12 mouse cellular contexts compared by ENCODE assay signal in genomic region chr3:108392793-108393192, GRCm38 (mm10). TPM values are rescaled to one million over a fixed set of nuclear protein-coding genes. Genes with fewer than 3 reads are reported as not detected.
DNase-seq lines count a peak whose midpoint lies in the region; ATAC-seq and TF ChIP-seq lines count a peak whose summit lies in the region.
"Had no signal": no experiment of that assay in that cellular context is flagged by ENCODE, and none has a peak within 500 bp of the region (broad histone marks: within the 10 kb centered on the region; RNA-seq: fewer than 3 reads in every experiment).

No protein-coding gene starts in this region.

- H3K9me3 ChIP-seq in forebrain, embryonic 12.5 days = no peaks in the 10 kb centered on the region
- no peaks in the 10 kb centered on the region for H3K9me3 ChIP-seq in forebrain, postnatal 0 days (ENCODE audit: low read length)
- no peaks in the 10 kb centered on the region for H3K9me3 ChIP-seq in kidney, embryonic 16.5 days (ENCODE audit: low read length)

- no peak for ATAC-seq in forebrain, embryonic 12.5 days (ENCODE audit: low FRiP score)
- ATAC-seq in forebrain, postnatal 0 days = no peak
- ATAC-seq in kidney, embryonic 16.5 days (ENCODE audit: low FRiP score, low TSS enrichment) = no peak
- no peak for ATAC-seq in frontal cortex, adult (ENCODE audit: low TSS enrichment)

- peaks cover 63% of the 10 kb centered on the region for H3K36me3 ChIP-seq in forebrain, embryonic 12.5 days (replicated peaks)
- peaks cover 55% of the 10 kb centered on the region for H3K36me3 ChIP-seq in forebrain, postnatal 0 days (ENCODE audit: insufficient read depth)
- peaks cover 8% of the 10 kb centered on the region for H3K36me3 ChIP-seq in kidney, embryonic 16.5 days (ENCODE audit: insufficient read depth, low read length)

- H3K4me2 ChIP-seq in forebrain, embryonic 12.5 days = no peak overlapping the region
- no peak overlapping the region for H3K4me2 ChIP-seq in forebrain, postnatal 0 days (ENCODE audit: low read depth)
- H3K4me2 ChIP-seq in kidney, embryonic 16.5 days (replicated peaks; ENCODE audit: low read depth, low read length) = peak overlapping the region; percentile 36

- DNase-seq in forebrain, postnatal 0 days = no peak
- DNase-seq in kidney, adult 9 months = no peak
- peak; percentile 67 for DNase-seq in retina, postnatal 1 day
- DNase-seq in retina, embryonic 14.5 days (ENCODE audit: low spot score) = no peak
- no peak for DNase-seq in cerebellum, adult 8-10 months
- DNase-seq: heart, postnatal 10 days had no signal

- TF ChIP-seq CTCF in forebrain, postnatal 0 days (IDR thresholded peaks at IDR 0.05; ENCODE audit: low read depth) = no peak

- peaks cover 18% of the 10 kb centered on the region for H3K4me1 ChIP-seq in forebrain, embryonic 12.5 days
- H3K4me1 ChIP-seq in forebrain, postnatal 0 days (ENCODE audit: insufficient read depth) = no peaks in the 10 kb centered on the region
- H3K4me1 ChIP-seq in kidney, embryonic 16.5 days (ENCODE audit: insufficient read depth, low read length) = peaks cover 26% of the 10 kb centered on the region

- peak overlapping the region; percentile 7; the same call in 1 of the 2 replicates for H3K9ac ChIP-seq in forebrain, embryonic 12.5 days
- no peak overlapping the region for H3K9ac ChIP-seq in forebrain, postnatal 0 days
- no peak overlapping the region for H3K9ac ChIP-seq in kidney, embryonic 16.5 days (replicated peaks; ENCODE audit: low read length)

- 0 out of 2 replicates have a peak, but pooled peaks cover 2% of the 10 kb centered on the region for H3K27me3 ChIP-seq in forebrain, embryonic 12.5 days
- H3K27me3 ChIP-seq in forebrain, postnatal 0 days (ENCODE audit: insufficient read depth, low read length) = no peaks in the 10 kb centered on the region
- H3K27me3 ChIP-seq in kidney, embryonic 16.5 days (ENCODE audit: insufficient read depth, low read length) = no peaks in the 10 kb centered on the region

- no peak overlapping the region for H3K4me3 ChIP-seq in forebrain, embryonic 12.5 days (replicated peaks)
- no peak overlapping the region for H3K4me3 ChIP-seq in forebrain, postnatal 0 days (ENCODE audit: low read depth, low read length)
- no peak overlapping the region; the same call in 1 of the 2 replicates for H3K4me3 ChIP-seq in kidney, embryonic 16.5 days (ENCODE audit: low read length)
- H3K4me3 ChIP-seq: megakaryocyte, embryonic 14.5 days had no signal

- 53% methylated on average over 15 of the region's 15 CpGs for WGBS in forebrain, embryonic 12.5 days
- 50% methylated on average over 15 of the region's 15 CpGs for WGBS in forebrain, postnatal 0 days
- 49% methylated on average over 15 of the region's 15 CpGs for WGBS in kidney, embryonic 16.5 days

- no peak overlapping the region for H3K27ac ChIP-seq in forebrain, embryonic 12.5 days
- no peak overlapping the region for H3K27ac ChIP-seq in forebrain, postnatal 0 days (ENCODE audit: low read depth, low read length)
- peak overlapping the region; percentile 73 for H3K27ac ChIP-seq in kidney, embryonic 16.5 days (ENCODE audit: low read length)

RNA-seq across cellular contexts. Expression of gene Psrc1, which starts 9.2 kb away (rescaled TPM):
- 82.6 and 83.1 TPM in 2 replicates for polyA plus RNA-seq in forebrain, embryonic 12.5 days (2016; fragmentation: Nextera tagmentation; extraction: Ambion mirVana)
- 9.5 and 10.5 TPM in 2 replicates for total RNA-seq in forebrain, postnatal 0 days (2014; rRNA removed)
- 6.5 and 7.0 TPM in 2 replicates for polyA plus RNA-seq in forebrain, postnatal 0 days (2015; fragmentation: Nextera tagmentation; extraction: Ambion mirVana)
- 47.6 and 48.8 TPM in 2 replicates for polyA plus RNA-seq in kidney, embryonic 16.5 days (2015; fragmentation: Nextera tagmentation; extraction: Ambion mirVana)

RNA-seq across cellular contexts. Expression of gene Celsr2, which starts 22.6 kb away (rescaled TPM):
- polyA plus RNA-seq in forebrain, embryonic 12.5 days (2016; fragmentation: Nextera tagmentation; extraction: Ambion mirVana) = 60.4 and 61.3 TPM in 2 replicates
- 39.0 and 51.4 TPM in 2 replicates for total RNA-seq in forebrain, postnatal 0 days (2014; rRNA removed)
- polyA plus RNA-seq in forebrain, postnatal 0 days (2015; fragmentation: Nextera tagmentation; extraction: Ambion mirVana) = 14.4 and 24.5 TPM in 2 replicates
- 21.7 and 22.1 TPM in 2 replicates for polyA plus RNA-seq in kidney, embryonic 16.5 days (2015; fragmentation: Nextera tagmentation; extraction: Ambion mirVana)

RNA-seq across cellular contexts. Expression of gene Mybphl, which starts 28.1 kb away (rescaled TPM):
- polyA plus RNA-seq in forebrain, embryonic 12.5 days (2016; fragmentation: Nextera tagmentation; extraction: Ambion mirVana) = 0.15 and 0.31 TPM in 2 replicates
- not detected in 2 replicates for total RNA-seq in forebrain, postnatal 0 days (2014; rRNA removed)
- polyA plus RNA-seq in forebrain, postnatal 0 days (2015; fragmentation: Nextera tagmentation; extraction: Ambion mirVana) = not detected in 2 replicates
- polyA plus RNA-seq in kidney, embryonic 16.5 days (2015; fragmentation: Nextera tagmentation; extraction: Ambion mirVana) = 0.14 TPM in 1 of 2 replicates, not detected in the other
- total RNA-seq: adrenal gland, adult 18-20 months had no signal
- polyA plus RNA-seq: limb, embryonic 14.5 days had no signal

RNA-seq across cellular contexts. Expression of gene Sars, which starts 52.2 kb away (rescaled TPM):
- polyA plus RNA-seq in forebrain, embryonic 12.5 days (2016; fragmentation: Nextera tagmentation; extraction: Ambion mirVana) = 186 and 205 TPM in 2 replicates
- total RNA-seq in forebrain, postnatal 0 days (2014; rRNA removed) = 196 and 202 TPM in 2 replicates
- polyA plus RNA-seq in forebrain, postnatal 0 days (2015; fragmentation: Nextera tagmentation; extraction: Ambion mirVana) = 220 and 223 TPM in 2 replicates
- 134 and 142 TPM in 2 replicates for polyA plus RNA-seq in kidney, embryonic 16.5 days (2015; fragmentation: Nextera tagmentation; extraction: Ambion mirVana)
